Mouse (Mus musculus) stomach, postnatal 0 days (tissue): ENCODE data around the gene Defb20.

Experiments
- CTCF ChIP-seq: IDR thresholded peaks from 2 replicates; pipeline ENCODE4 v1.5.1; 2016; ENCODE audit warnings: antibody characterized with exemption, low read depth, mild to moderate bottlenecking, moderate library complexity
- EP300 ChIP-seq: optimal IDR thresholded peaks from 2 replicates; pipeline ENCODE3; 2016; ENCODE audit warnings: antibody characterized with exemption

DNA sequence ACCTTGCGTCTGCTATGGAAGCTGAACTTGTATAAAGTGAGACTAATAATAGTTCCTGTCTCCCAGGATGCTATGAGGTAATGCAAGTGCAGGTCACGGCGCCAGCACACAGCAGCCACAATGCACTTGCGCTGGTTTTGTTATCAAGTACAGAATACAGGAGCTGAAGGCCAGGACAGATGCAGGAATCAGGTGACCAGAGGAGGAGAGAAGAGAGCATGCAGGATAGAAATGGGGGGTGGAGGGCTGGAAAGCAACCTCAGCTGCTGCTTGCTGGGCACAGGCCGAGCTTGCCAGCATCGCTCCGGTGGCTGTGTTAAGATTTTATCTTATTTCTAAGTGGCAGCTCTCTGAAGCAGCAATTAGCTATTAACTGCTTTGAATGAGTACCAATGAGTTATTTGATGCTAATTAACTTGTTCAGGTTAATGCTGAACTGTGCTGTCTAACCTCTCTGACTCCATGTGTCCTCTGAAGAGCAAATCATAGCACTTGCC lies 40.4 kb upstream of the Defb20 start:
- TF ChIP-seq CTCF (no peak), EP300 (no peak)
